ENCODE assay signal across 8 mouse cellular contexts in the genomic region with DNA sequence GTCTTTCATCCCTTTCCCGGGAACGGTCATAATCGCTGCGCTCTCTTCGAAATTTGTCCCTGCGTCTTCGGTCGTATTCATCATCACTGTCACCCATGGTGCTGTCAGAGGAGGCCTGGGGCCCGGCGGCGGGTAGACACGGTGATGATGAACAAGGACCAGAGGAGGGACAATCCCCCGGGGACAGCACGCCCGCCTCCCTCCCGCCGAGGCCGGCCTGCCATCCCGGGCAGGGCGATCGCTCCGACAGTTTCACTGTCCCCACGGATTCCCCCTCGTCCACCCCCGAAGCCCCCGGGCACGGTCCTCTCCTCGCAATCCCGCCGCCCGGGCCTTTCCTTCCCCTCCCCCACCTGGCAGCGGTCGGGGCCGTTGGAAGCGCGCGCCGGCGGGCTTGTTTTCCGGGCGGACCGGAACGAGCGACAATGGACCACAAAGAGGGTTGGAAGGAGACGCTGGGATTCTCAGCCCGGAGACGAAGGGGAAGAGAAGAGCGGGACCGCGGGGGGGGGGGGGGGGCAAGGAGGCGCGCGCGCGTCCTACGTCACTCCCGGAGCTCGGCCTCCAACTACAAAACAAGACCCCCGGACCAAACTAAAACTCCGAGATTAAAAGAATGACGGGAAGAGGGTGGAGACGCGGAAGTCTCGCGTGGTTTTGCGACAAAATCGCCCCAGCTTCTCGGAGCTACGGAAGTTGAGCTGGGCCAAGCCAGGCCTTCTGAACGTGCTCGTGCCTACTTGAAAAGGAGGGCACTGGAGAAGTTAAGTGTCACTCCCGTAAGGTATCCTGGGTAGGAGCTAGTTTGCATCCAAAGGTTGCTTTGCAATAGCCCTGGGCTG. TPM values are rescaled to one million over a fixed set of nuclear protein-coding genes. Genes with fewer than 3 reads are reported as not detected.
DNase-seq lines count a peak whose midpoint lies in the region; ATAC-seq lines count a peak whose summit lies in the region.

A gene (minus strand): TSS at position 604 of the 842 bp plus-strand sequence.

- H3K4me3 ChIP-seq in hindbrain, embryonic 13.5 days = peak within 1 kb of the TSS; percentile 93

- H3K9ac ChIP-seq in hindbrain, embryonic 13.5 days = peak within 1 kb of the TSS; percentile 99

- under 1% methylated on average over 62 of the region's 72 CpGs for WGBS in hindbrain, embryonic 13.5 days

- peak within 1 kb of the TSS; percentile 98 for H3K27ac ChIP-seq in hindbrain, embryonic 13.5 days

- H3K9me3 ChIP-seq in hindbrain, embryonic 13.5 days = no peaks in the 10 kb centered on the region

- H3K36me3 ChIP-seq in hindbrain, embryonic 13.5 days = peaks cover 51% of the 10 kb centered on the region

- ATAC-seq in hindbrain, embryonic 13.5 days (ENCODE audit: low FRiP score) = peak; percentile 83

- peak; percentile 98 for DNase-seq in R1 (ENCODE audit: low read depth, low spot score)
- peak; percentile 91 to 94 for DNase-seq in cerebellum, postnatal 14 days
- DNase-seq in frontal cortex, postnatal 14 days (ENCODE audit: low spot score in 2 of 2) = peak; percentile 88 to 90
- DNase-seq in left cerebral cortex, adult 11 months (ENCODE audit: low spot score) = peak; percentile 86
- peak; percentile 93 to 96 for DNase-seq in lung, postnatal 4 days
- peak; percentile 92 for DNase-seq in retina, postnatal 7 days (ENCODE audit: low read depth, low spot score)
- peak; percentile 75 for DNase-seq in urinary bladder, adult 2 months (ENCODE audit: low spot score)

- no peaks in the 10 kb centered on the region for H3K27me3 ChIP-seq in hindbrain, embryonic 13.5 days

- peaks cover 46% of the 10 kb centered on the region for H3K4me1 ChIP-seq in hindbrain, embryonic 13.5 days (replicated peaks)

- H3K4me2 ChIP-seq in hindbrain, embryonic 13.5 days = peak within 1 kb of the TSS; percentile 70

RNA-seq across cellular contexts. Expression of the gene that starts here (rescaled TPM):
- polyA plus RNA-seq in hindbrain, embryonic 13.5 days (2015; fragmentation: Nextera tagmentation; extraction: Ambion mirVana) = 105 and 113 TPM in 2 replicates
- polyA plus RNA-seq in urinary bladder, adult 2 months (2012; rRNA removed) = 163 and 168 TPM in 2 replicates

Comparison
In these comparisons a context has a peak if more than half of its experiments do, and no peak if none do; other contexts are left out.
1. Peak in every context shown above with its lines: DNase-seq, ATAC-seq, H3K4me3 ChIP-seq and H3K27ac ChIP-seq.